Mouse (Mus musculus) skeletal muscle tissue, postnatal 0 days (tissue): ENCODE data around the gene Gm21292. TPM values are rescaled to one million over a fixed set of nuclear protein-coding genes. Genes with fewer than 3 reads are reported as not detected.

Source experiments
- polyA plus RNA-seq: library from polyadenylated mRNA; unstranded; fragments of >200 nt; fragmentation: Nextera tagmentation; extraction: Ambion mirVana; gene quantifications from 2 replicates; pipeline ENCODE4 v1.2.1, GENCODE M21; 2015

Gene Gm21292
- not detected in 2 replicates for polyA plus RNA-seq

GRCm38 (mm10) chrY:9133824-9134223, at the start of gene Gm21292:
Gm21292 (minus strand) TSS chrY:9133924.

Other genes starting within 250 kb of the Gm21292 start
- not detected in 2 replicates for gene Gm21721, start 68.3 kb upstream of the Gm21292 start, polyA plus RNA-seq
- gene Gm21812, start 213.3 kb upstream of the Gm21292 start, polyA plus RNA-seq: not detected in 2 replicates